Mouse (Mus musculus) embryonic facial prominence, embryonic 15.5 days (tissue): ENCODE results near the gene Olfr1161. TPM values are rescaled to one million over a fixed set of nuclear protein-coding genes. Genes with fewer than 3 reads are reported as not detected.
"Not testable (repeated sequence)": the region's sequence is repeated elsewhere in the genome, so short reads cannot be mapped to it uniquely, and the experiment has no call there.

Source experiments
- ATAC-seq: fragments of 200-750 bp; cut with Nextera tagmentation; 2 replicates; pipeline ENCODE4 v1.8.0; 2017; ENCODE audit warnings: low read depth, moderate TSS enrichment; ENCODE audit not compliant: insufficient number of reproducible peaks, low FRiP score, low TSS enrichment
- H3K27ac ChIP-seq: fragments of 300-500 bp; sonication (generic); replicated peaks from 2 replicates; pipeline ENCODE4 v1.5.1; 2015; ENCODE audit warnings: mild to moderate bottlenecking, inconsistent platforms
- H3K27me3 ChIP-seq: fragments of 300-500 bp; sonication (generic); 2 replicates; pipeline ENCODE4 v1.6.1; 2015; ENCODE audit warnings: inconsistent platforms
- H3K36me3 ChIP-seq: fragments of 300-500 bp; sonication (generic); 2 replicates; pipeline ENCODE4 v1.6.1; 2015; ENCODE audit warnings: mild to moderate bottlenecking, inconsistent platforms
- H3K4me1 ChIP-seq: fragments of 300-500 bp; sonication (generic); 2 replicates; pipeline ENCODE4 v1.6.1; 2015; ENCODE audit warnings: inconsistent platforms
- H3K4me2 ChIP-seq: fragments of 300-500 bp; sonication (generic); replicated peaks from 2 replicates; pipeline ENCODE4 v1.6.1; 2015; ENCODE audit warnings: mild to moderate bottlenecking, inconsistent platforms
- H3K4me3 ChIP-seq: fragments of 300-500 bp; sonication (generic); replicated peaks from 2 replicates; pipeline ENCODE4 v1.5.1; 2015; ENCODE audit warnings: mild to moderate bottlenecking, inconsistent platforms
- H3K9ac ChIP-seq: fragments of 300-500 bp; sonication (generic); 2 replicates; pipeline ENCODE4 v1.6.1; 2015; ENCODE audit warnings: inconsistent platforms
- H3K9me3 ChIP-seq: fragments of 300-500 bp; sonication (generic); replicated peaks from 2 replicates; pipeline ENCODE4 v1.6.1; 2016; ENCODE audit warnings: inconsistent platforms
- WGBS: fragments of 180-500 bp; shearing (Covaris S2); methylation state at CpG from one replicate; pipeline ENCODE4 v1.1.7; 2015; 5-methylcytosine and 5-hydroxymethylcytosine counted together
- polyA plus RNA-seq: library from polyadenylated mRNA; unstranded; fragments of >200 nt; fragmentation: Nextera tagmentation; extraction: Ambion mirVana; gene quantifications from 2 replicates; pipeline ENCODE4 v1.2.1, GENCODE M21; 2015

The Olfr1161 gene
- polyA plus RNA-seq, result not detected in 2 replicates

- not testable (repeated sequence) for H3K9ac ChIP-seq, ATAC-seq, H3K4me3 ChIP-seq, H3K27me3 ChIP-seq, H3K27ac ChIP-seq, H3K4me1 ChIP-seq, H3K4me2 ChIP-seq, H3K36me3 ChIP-seq, H3K9me3 ChIP-seq
- WGBS, result 80% methylated on average over 1 of the region's 1 CpGs
These were observed at the start of gene Olfr1161 for GRCm38 (mm10) chr2:88022474-88022873. Gene Olfr1161, plus strand, starts transcription at chr2:88022774.

- no peaks in the 10 kb centered on the region for H3K27me3 ChIP-seq
- no peak within 1 kb of the TSS for H3K4me3 ChIP-seq
- H3K36me3 ChIP-seq, result no peaks in the 10 kb centered on the region
- H3K27ac ChIP-seq, result no peak within 1 kb of the TSS
- ATAC-seq, result no peak
- no peak within 1 kb of the TSS for H3K9ac ChIP-seq
- H3K9me3 ChIP-seq, result no peaks in the 10 kb centered on the region
- no peaks in the 10 kb centered on the region for H3K4me1 ChIP-seq
- no peak within 1 kb of the TSS for H3K4me2 ChIP-seq
- 73% methylated on average over 3 of the region's 3 CpGs for WGBS
These were observed 48.0 kb upstream of the Olfr1161 start, which contains the start of gene Olfr74 for GRCm38 (mm10) chr2:87974563-87974962. Gene Olfr74, minus strand, starts transcription at chr2:87974663.

GRCm38 (mm10) chr2:87989813-87990212 is 32.8 kb upstream of the Olfr1161 start, which contains the start of gene Olfr1158:
Gene Olfr1158, plus strand, starts transcription at chr2:87990113.
- Histone ChIP-seq H3K27me3 (no peaks in the 10 kb centered on the region), H3K9ac (no peak within 1 kb of the TSS), H3K27ac (no peak within 1 kb of the TSS), H3K4me3 (no peak within 1 kb of the TSS), H3K36me3 (no peaks in the 10 kb centered on the region), H3K9me3 (no peaks in the 10 kb centered on the region), H3K4me2 (no peak within 1 kb of the TSS), H3K4me1 (no peaks in the 10 kb centered on the region)
- ATAC-seq, result no peak

- Histone ChIP-seq H3K27ac (no peak within 1 kb of the TSS), H3K4me1 (no peaks in the 10 kb centered on the region), H3K4me3 (no peak within 1 kb of the TSS), H3K27me3 (no peaks in the 10 kb centered on the region), H3K36me3 (no peaks in the 10 kb centered on the region), H3K9me3 (no peaks in the 10 kb centered on the region), H3K9ac (no peak within 1 kb of the TSS), H3K4me2 (no peak within 1 kb of the TSS)
- no peak for ATAC-seq
These were observed 14.9 kb upstream of the Olfr1161 start, which contains the start of gene Olfr1160 for GRCm38 (mm10) chr2:88007515-88008318. Gene Olfr1160, minus strand, starts transcription at chr2:88008268.

GRCm38 (mm10) chr2:88037599-88037998 is 15.0 kb downstream of the Olfr1161 start, which contains the start of gene Olfr73:
Gene Olfr73, minus strand, starts transcription at chr2:88037699.
- Histone ChIP-seq H3K9me3 (no peaks in the 10 kb centered on the region), H3K27ac (no peak within 1 kb of the TSS), H3K27me3 (no peaks in the 10 kb centered on the region), H3K9ac (no peak within 1 kb of the TSS), H3K4me3 (no peak within 1 kb of the TSS), H3K4me1 (no peaks in the 10 kb centered on the region), H3K36me3 (no peaks in the 10 kb centered on the region), H3K4me2 (no peak within 1 kb of the TSS)
- no peak for ATAC-seq

GRCm38 (mm10) chr2:88051029-88051428 is 28.5 kb downstream of the Olfr1161 start, which contains the start of gene Olfr1162:
Gene Olfr1162, minus strand, starts transcription at chr2:88051129.
- 71% methylated on average over 1 of the region's 1 CpGs for WGBS
- H3K4me2 ChIP-seq, result no peak within 1 kb of the TSS

GRCm38 (mm10) chr2:88063587-88063986 is 41.0 kb downstream of the Olfr1161 start:
- 86% methylated on average over 2 of the region's 2 CpGs for WGBS
- Histone ChIP-seq H3K4me1 (no peaks in the 10 kb centered on the region), H3K27me3 (no peaks in the 10 kb centered on the region), H3K4me2 (no peak overlapping the region), H3K4me3 (no peak overlapping the region), H3K9ac (no peak overlapping the region), H3K9me3 (no peaks in the 10 kb centered on the region), H3K27ac (no peak overlapping the region), H3K36me3 (no peaks in the 10 kb centered on the region)
- ATAC-seq, result no peak

More at GRCm38 (mm10) chr2:88051029-88051428, 28.5 kb downstream of the Olfr1161 start, which contains the start of gene Olfr1162:
- Histone ChIP-seq H3K36me3 (no peaks in the 10 kb centered on the region), H3K4me1 (no peaks in the 10 kb centered on the region), H3K27me3 (no peaks in the 10 kb centered on the region), H3K9me3 (no peaks in the 10 kb centered on the region), H3K4me3 (no peak within 1 kb of the TSS), H3K9ac (no peak within 1 kb of the TSS), H3K27ac (no peak within 1 kb of the TSS)
- ATAC-seq, result no peak

GRCm38 (mm10) chr2:88071730-88072129 is 49.2 kb downstream of the Olfr1161 start, which contains the start of gene Olfr1163:
Gene Olfr1163, minus strand, starts transcription at chr2:88071830.
- H3K4me1 ChIP-seq, result no peaks in the 10 kb centered on the region
- H3K9me3 ChIP-seq, result no peaks in the 10 kb centered on the region
- no peak within 1 kb of the TSS for H3K27ac ChIP-seq
- H3K4me2 ChIP-seq, result no peak within 1 kb of the TSS
- H3K4me3 ChIP-seq, result no peak within 1 kb of the TSS
- no peak for ATAC-seq
- H3K27me3 ChIP-seq, result no peaks in the 10 kb centered on the region
- H3K9ac ChIP-seq, result no peak within 1 kb of the TSS
- H3K36me3 ChIP-seq, result no peaks in the 10 kb centered on the region

Other genes starting within 250 kb of the Olfr1161 start
- gene Olfr152, start 243.3 kb upstream of the Olfr1161 start, polyA plus RNA-seq, result 0.17 TPM in 1 of 2 replicates, not detected in the other
- gene Olfr1143, start 222.2 kb upstream of the Olfr1161 start, polyA plus RNA-seq, result 0.27 TPM in 1 of 2 replicates, not detected in the other
- gene Olfr1145, start 213.0 kb upstream of the Olfr1161 start, polyA plus RNA-seq, result not detected in 2 replicates
- not detected in 2 replicates for gene Olfr1148, start 192.2 kb upstream of the Olfr1161 start, polyA plus RNA-seq
- gene Olfr1150-ps1, start 178.8 kb upstream of the Olfr1161 start, polyA plus RNA-seq, result 0.04 TPM in 1 of 2 replicates, not detected in the other
- gene Olfr1151, start 166.9 kb upstream of the Olfr1161 start, polyA plus RNA-seq, result not detected in 2 replicates
- gene Olfr1152, start 156.3 kb upstream of the Olfr1161 start, polyA plus RNA-seq, result 0.05 TPM in 1 of 2 replicates, not detected in the other
- not detected in 2 replicates for gene Olfr1153, start 127.8 kb upstream of the Olfr1161 start, polyA plus RNA-seq
- gene Olfr1154, start 117.6 kb upstream of the Olfr1161 start, polyA plus RNA-seq, result not detected in 2 replicates
- gene Olfr1155, start 77.6 kb upstream of the Olfr1161 start, polyA plus RNA-seq, result 0.17 TPM in 1 of 2 replicates, not detected in the other
- 0.07 TPM in 1 of 2 replicates, not detected in the other for gene Olfr1156, start 69.7 kb upstream of the Olfr1161 start, polyA plus RNA-seq
- 0.03 TPM in 1 of 2 replicates, not detected in the other for gene Olfr1157, start 54.5 kb upstream of the Olfr1161 start, polyA plus RNA-seq
- not detected in 2 replicates for gene Olfr74, start 48.1 kb upstream of the Olfr1161 start, polyA plus RNA-seq
- not detected in 2 replicates for gene Olfr1158, start 32.7 kb upstream of the Olfr1161 start, polyA plus RNA-seq
- gene Olfr1160, start 14.5 kb upstream of the Olfr1161 start, polyA plus RNA-seq, result 0.17 TPM in 1 of 2 replicates, not detected in the other
- 0.11 and 0.18 TPM in 2 replicates for gene Olfr73, start 14.9 kb downstream of the Olfr1161 start, polyA plus RNA-seq
- 0.12 TPM in 1 of 2 replicates, not detected in the other for gene Olfr1162, start 28.4 kb downstream of the Olfr1161 start, polyA plus RNA-seq
- gene Olfr1163, start 49.1 kb downstream of the Olfr1161 start, polyA plus RNA-seq, result not detected in 2 replicates
- not detected in 2 replicates for gene Olfr1164, start 71.2 kb downstream of the Olfr1161 start, polyA plus RNA-seq
- not detected in 2 replicates for gene Olfr1166, start 105.5 kb downstream of the Olfr1161 start, polyA plus RNA-seq
- not detected in 2 replicates for gene Olfr1167, start 132.4 kb downstream of the Olfr1161 start, polyA plus RNA-seq
- gene Olfr1168, start 159.1 kb downstream of the Olfr1161 start, polyA plus RNA-seq, result not detected in 2 replicates
- not detected in 2 replicates for gene Olfr1170, start 205.6 kb downstream of the Olfr1161 start, polyA plus RNA-seq